Mouse (Mus musculus) stomach, embryonic 16.5 days (tissue): ENCODE results near the gene Ky. TPM values are rescaled to one million over a fixed set of nuclear protein-coding genes. Genes with fewer than 3 reads are reported as not detected.

Source experiments
- ATAC-seq: fragments of 200-750 bp; cut with Nextera tagmentation; 2 replicates; pipeline ENCODE4 v1.8.0; 2017; ENCODE audit warnings: moderate number of reproducible peaks, moderate TSS enrichment; ENCODE audit not compliant: insufficient read depth, low FRiP score
- H3K27ac ChIP-seq: fragments of 300-500 bp; sonication (generic); 2 replicates; pipeline ENCODE4 v1.5.1; 2014; ENCODE audit warnings: low read length
- H3K27me3 ChIP-seq: fragments of 300-500 bp; sonication (generic); 2 replicates; pipeline ENCODE4 v1.6.1; 2014; ENCODE audit warnings: low read length, control low read depth, mixed read lengths; ENCODE audit not compliant: control insufficient read depth, insufficient read depth
- H3K36me3 ChIP-seq: fragments of 300-500 bp; sonication (generic); 2 replicates; pipeline ENCODE4 v1.6.1; 2014; ENCODE audit warnings: low read length; ENCODE audit not compliant: control insufficient read depth, insufficient read depth
- H3K4me1 ChIP-seq: fragments of 300-500 bp; sonication (generic); 2 replicates; pipeline ENCODE4 v1.6.1; 2014; ENCODE audit warnings: low read length, control low read depth, mixed read lengths; ENCODE audit not compliant: control insufficient read depth, insufficient read depth
- H3K4me2 ChIP-seq: fragments of 300-500 bp; sonication (generic); 2 replicates; pipeline ENCODE4 v1.6.1; 2014; ENCODE audit warnings: low read depth, low read length, mixed read lengths
- H3K4me3 ChIP-seq: fragments of 300-500 bp; sonication (generic); replicated peaks from 2 replicates; pipeline ENCODE4 v1.5.1; 2014; ENCODE audit warnings: mild to moderate bottlenecking, low read length
- H3K9ac ChIP-seq: fragments of 300-500 bp; sonication (generic); 2 replicates; pipeline ENCODE4 v1.6.1; 2014; ENCODE audit warnings: low read length
- H3K9me3 ChIP-seq: fragments of 300-500 bp; sonication (generic); replicated peaks from 2 replicates; pipeline ENCODE4 v1.6.1; 2016; ENCODE audit warnings: low read length, control low read depth; ENCODE audit not compliant: control insufficient read depth
- whole genome bisulfite sequencing: fragments of 180-500 bp; shearing (Covaris S2); extraction: QIAGEN DNeasy Blood & Tissue Kit; methylation state at CpG from one replicate; pipeline ENCODE4 v1.1.7; 2014; 5-methylcytosine and 5-hydroxymethylcytosine counted together
- polyA plus RNA-seq: library from polyadenylated mRNA; unstranded; fragments of >200 nt; fragmentation: Nextera tagmentation; extraction: Ambion mirVana; gene quantifications from 2 replicates; pipeline ENCODE4 v1.2.1, GENCODE M21; 2015

Ky gene
- polyA plus RNA-seq, 1 experiment from 2014 or later: 0.54 TPM

DNA sequence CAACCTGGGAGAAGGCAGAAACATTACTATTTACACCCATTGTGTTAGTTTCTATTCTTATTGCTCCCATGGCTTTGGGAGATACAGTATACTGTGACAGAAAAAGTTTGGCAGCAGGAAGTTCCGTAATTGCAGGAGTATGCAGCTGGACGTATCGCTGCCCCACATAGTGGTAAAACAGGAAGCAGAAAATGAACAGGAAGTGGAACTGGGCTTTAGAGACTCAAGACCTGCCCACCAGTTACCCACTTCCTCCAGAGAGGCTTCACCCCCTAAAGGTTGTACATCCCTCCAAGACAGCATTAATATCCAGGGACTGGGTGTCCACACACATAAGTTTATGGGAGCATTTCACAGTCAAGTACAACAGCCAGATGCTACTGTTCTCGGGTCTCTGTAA, 15.8 kb downstream of the Ky start:
- Histone ChIP-seq H3K9ac (no peak overlapping the region), H3K4me2 (no peak overlapping the region), H3K4me3 (no peak overlapping the region), H3K27ac (no peak overlapping the region), H3K4me1 (no peaks in the 10 kb centered on the region), H3K36me3 (no peaks in the 10 kb centered on the region), H3K9me3 (no peaks in the 10 kb centered on the region; the same call in 1 of the 2 replicates), H3K27me3 (no peaks in the 10 kb centered on the region)
- WGBS: 72% methylated on average over 4 of the region's 4 CpGs
- ATAC-seq: no peak

DNA sequence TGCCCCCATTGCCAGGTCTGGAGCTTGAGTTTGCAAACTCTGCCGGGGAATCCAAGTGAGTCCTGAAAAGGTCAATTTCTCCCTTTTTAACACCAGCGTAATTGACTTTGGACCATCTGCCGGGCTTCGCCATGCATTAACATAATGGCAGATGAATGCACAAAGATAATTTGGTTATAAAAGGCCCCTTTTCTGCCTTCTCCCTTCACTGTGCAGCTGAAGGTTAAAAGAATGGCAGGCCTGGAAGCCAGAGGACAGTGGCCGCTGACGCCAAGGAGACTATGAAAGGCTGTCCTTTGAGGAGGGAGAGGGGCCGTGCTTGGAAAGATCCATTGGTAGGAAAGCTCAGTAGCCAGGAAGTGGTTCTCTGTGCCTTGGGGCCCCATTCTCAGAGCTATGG, 22.6 kb downstream of the Ky start:
- H3K36me3 ChIP-seq: no peaks in the 10 kb centered on the region
- WGBS: 87% methylated on average over 7 of the region's 7 CpGs
- H3K9me3 ChIP-seq: no peaks in the 10 kb centered on the region
- no peak overlapping the region for H3K4me2 ChIP-seq
- H3K4me1 ChIP-seq: no peaks in the 10 kb centered on the region
- H3K27me3 ChIP-seq: no peaks in the 10 kb centered on the region
- no peak overlapping the region for H3K4me3 ChIP-seq
- no peak overlapping the region for H3K27ac ChIP-seq
- ATAC-seq: no peak
- no peak overlapping the region for H3K9ac ChIP-seq

DNA sequence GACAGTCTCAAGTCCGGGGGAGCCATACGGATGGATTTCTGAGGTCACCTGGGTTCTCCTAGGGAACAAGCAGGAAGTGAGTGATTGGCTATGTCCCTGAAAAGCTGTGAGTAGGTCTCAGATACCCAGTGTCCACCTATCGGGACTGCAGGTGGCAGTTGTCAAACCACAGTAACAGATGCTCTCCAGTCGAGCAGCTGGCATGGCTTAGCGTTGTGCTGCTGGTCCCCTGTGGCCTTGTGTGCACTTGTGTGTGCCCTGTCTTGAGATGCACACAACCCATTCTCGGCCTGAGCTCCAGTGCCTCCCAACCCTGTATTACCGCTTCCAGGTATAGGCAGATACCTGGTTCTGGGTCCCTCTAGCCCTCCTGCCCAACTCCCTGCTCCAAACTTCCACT, 23.0 kb downstream of the Ky start:
- 81% methylated on average over 7 of the region's 7 CpGs for WGBS
- H3K4me2 ChIP-seq: no peak overlapping the region
- H3K4me1 ChIP-seq: no peaks in the 10 kb centered on the region
- no peaks in the 10 kb centered on the region for H3K36me3 ChIP-seq
- no peaks in the 10 kb centered on the region for H3K9me3 ChIP-seq
- no peaks in the 10 kb centered on the region for H3K27me3 ChIP-seq
- H3K27ac ChIP-seq: no peak overlapping the region
- ATAC-seq: no peak
- no peak overlapping the region for H3K9ac ChIP-seq
- H3K4me3 ChIP-seq: no peak overlapping the region

DNA sequence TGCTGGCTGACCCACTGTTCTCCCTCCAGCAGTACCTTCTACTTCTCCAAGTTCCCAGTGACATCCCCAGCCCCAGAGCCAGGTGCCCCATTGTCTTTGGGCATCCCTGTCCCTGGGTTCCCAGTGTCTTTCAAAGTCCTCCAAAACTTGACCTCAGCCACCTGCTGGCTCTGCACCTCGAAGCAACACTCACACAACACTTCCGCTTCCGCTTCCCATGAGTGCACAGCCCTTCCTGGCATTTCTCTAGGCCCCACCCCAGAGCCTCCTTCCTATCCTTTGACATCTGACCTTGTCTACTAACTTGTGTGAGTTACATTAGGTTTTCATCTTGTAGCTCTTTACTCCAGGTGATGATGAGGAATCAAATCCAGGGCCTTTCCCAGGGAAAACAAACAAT, 23.5 kb downstream of the Ky start:
- no peak overlapping the region for H3K4me2 ChIP-seq
- H3K36me3 ChIP-seq: no peaks in the 10 kb centered on the region
- no peak overlapping the region for H3K4me3 ChIP-seq
- H3K9me3 ChIP-seq: no peaks in the 10 kb centered on the region
- no peak overlapping the region for H3K9ac ChIP-seq
- H3K27me3 ChIP-seq: no peaks in the 10 kb centered on the region
- WGBS: 71% methylated on average over 3 of the region's 3 CpGs
- ATAC-seq: no peak
- H3K27ac ChIP-seq: no peak overlapping the region
- no peaks in the 10 kb centered on the region for H3K4me1 ChIP-seq

DNA sequence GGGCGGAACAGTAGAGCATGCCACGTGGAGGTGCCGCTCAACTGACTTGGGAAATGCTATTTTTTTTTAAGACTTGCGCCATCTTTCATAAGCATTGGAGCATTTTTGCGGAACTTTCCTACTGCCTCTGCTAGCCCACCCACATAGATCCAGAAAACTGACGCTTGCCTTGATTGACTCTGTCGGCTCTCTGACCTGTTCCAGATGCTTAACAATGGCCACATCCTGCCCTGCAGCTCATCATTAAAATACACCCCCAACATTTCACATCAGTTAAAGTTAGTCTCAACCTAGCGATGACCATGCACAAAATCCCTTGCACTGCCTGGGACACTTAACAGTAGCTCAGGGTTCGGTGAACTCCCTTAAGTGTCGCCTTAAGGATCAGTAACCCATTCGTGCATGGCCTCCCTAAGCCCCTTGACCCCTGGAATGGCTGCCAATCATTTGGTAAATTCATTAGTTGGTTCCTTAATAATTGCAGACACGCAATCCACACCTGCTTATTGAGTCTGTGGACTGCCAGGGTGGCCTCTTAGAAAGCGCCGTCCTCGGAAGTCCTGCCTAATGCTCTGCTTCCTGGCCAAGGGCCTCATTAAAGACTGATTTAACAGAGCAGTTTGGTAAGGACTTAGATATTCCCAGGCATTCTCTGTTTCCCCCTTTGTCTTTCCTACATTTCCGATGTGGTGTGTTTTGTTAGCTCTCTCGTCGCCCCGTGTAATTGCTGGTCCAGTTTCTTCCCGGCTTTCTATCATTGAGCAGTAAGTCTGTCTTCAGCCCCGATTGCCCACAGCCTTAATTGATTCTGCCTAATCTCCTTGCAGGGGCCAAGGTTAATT, 25.7 kb downstream of the Ky start:
- H3K4me1 ChIP-seq: no peaks in the 10 kb centered on the region
- H3K27me3 ChIP-seq: no peaks in the 10 kb centered on the region
- H3K4me3 ChIP-seq: no peak overlapping the region
- no peak overlapping the region for H3K4me2 ChIP-seq
- H3K9me3 ChIP-seq: no peaks in the 10 kb centered on the region
- no peak overlapping the region for H3K9ac ChIP-seq
- ATAC-seq: no peak
- no peaks in the 10 kb centered on the region for H3K36me3 ChIP-seq
- H3K27ac ChIP-seq: no peak overlapping the region
- 70% methylated on average over 21 of the region's 21 CpGs for WGBS

DNA sequence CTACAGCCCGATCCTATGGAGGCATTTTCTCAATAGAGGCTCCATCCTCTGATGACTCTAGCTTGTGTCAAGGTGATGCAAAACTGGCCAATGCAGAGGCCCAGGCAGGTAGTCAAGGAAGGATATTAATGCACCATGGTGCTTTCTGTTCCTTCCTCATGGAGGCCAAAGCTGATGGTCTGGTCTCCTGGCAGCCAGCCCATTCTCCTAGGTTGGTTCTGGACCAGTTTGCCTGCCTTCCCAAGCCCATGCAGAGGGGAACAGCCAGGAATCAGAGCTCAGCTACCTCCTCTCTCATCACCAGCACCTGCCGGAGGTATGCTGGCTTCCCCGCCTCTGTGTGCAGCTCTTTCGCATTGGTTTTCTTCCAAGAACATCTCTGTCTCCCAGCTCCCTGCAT, 31.4 kb downstream of the Ky start:
- no peak overlapping the region for H3K27ac ChIP-seq
- no peak overlapping the region for H3K4me2 ChIP-seq
- no peaks in the 10 kb centered on the region for H3K9me3 ChIP-seq
- no peak overlapping the region for H3K9ac ChIP-seq
- H3K27me3 ChIP-seq: no peaks in the 10 kb centered on the region
- H3K36me3 ChIP-seq: no peaks in the 10 kb centered on the region
- no peak overlapping the region for H3K4me3 ChIP-seq
- H3K4me1 ChIP-seq: no peaks in the 10 kb centered on the region
- no peak for ATAC-seq
- WGBS: 92% methylated on average over 4 of the region's 4 CpGs

DNA sequence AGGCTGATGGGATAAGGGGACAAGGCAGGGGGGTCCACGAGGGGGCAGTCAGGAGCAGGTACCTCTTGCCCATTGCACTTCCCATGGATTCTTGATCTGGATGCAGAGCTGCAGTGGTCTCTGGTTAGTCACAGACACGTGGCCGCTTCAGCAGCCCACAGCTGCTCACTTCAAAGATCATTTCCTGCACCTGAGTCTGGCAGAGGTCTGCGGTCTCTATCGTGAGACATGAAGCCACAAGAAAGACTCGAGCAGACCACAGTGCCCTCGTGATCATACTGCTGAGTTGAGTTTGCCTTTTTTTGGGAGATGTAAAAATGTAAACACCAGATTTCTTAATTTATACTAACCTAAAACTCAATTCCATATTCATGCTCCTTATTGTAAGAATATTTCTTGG, 34.1 kb downstream of the Ky start:
- Histone ChIP-seq H3K9ac (no peak overlapping the region), H3K4me2 (no peak overlapping the region), H3K27ac (no peak overlapping the region), H3K4me1 (no peaks in the 10 kb centered on the region), H3K27me3 (no peaks in the 10 kb centered on the region), H3K36me3 (no peaks in the 10 kb centered on the region), H3K4me3 (no peak overlapping the region), H3K9me3 (no peaks in the 10 kb centered on the region)
- ATAC-seq: no peak
- WGBS: 51% methylated on average over 7 of the region's 7 CpGs

DNA sequence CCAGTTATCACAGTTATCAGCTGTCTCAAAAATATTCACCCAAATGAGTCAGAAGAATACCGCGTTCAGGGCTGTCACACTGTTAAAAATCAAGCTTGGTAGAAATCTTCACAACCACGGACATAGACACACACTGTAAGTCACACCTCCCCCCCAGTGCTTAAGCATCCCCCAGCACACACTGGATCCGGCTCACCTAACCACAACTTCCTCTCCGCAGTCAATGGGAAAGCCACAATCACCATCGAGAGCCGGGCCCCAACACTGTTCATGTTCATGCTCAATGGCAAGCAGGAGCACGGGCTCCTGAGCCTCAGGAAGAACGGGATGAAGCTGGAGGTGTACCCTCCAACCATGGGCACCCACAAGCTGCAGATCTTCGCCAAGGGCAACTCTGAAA, 36.1 kb downstream of the Ky start:
- H3K27me3 ChIP-seq: no peaks in the 10 kb centered on the region
- 80% methylated on average over 10 of the region's 10 CpGs for WGBS
- no peak overlapping the region for H3K4me2 ChIP-seq
- no peak for ATAC-seq
- H3K36me3 ChIP-seq: no peaks in the 10 kb centered on the region
- H3K4me3 ChIP-seq: no peak overlapping the region
- H3K27ac ChIP-seq: no peak overlapping the region
- no peaks in the 10 kb centered on the region for H3K9me3 ChIP-seq
- no peak overlapping the region for H3K9ac ChIP-seq
- H3K4me1 ChIP-seq: no peaks in the 10 kb centered on the region

DNA sequence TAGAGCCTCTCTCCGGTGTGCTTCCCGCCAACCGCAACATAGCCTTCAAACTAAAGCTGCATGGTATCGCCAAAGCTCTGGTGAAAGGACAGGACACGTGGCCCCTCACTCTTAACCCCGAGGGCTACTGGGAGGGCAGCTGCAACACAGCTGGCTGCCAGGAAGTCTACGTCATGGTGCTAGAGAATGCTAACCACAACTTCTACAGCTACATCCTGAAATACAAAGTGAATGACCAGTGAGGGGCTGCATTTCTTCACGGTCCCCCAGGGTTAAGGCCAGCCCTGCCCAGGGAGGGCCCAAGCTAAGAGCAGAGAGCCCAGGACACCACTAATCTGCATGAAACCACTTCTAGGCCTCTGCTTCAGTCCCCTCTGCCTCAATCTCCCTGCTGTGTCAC, 37.0 kb downstream of the Ky start:
- no peak overlapping the region for H3K9ac ChIP-seq
- H3K4me1 ChIP-seq: no peaks in the 10 kb centered on the region
- H3K27me3 ChIP-seq: no peaks in the 10 kb centered on the region
- H3K27ac ChIP-seq: no peak overlapping the region
- no peaks in the 10 kb centered on the region for H3K36me3 ChIP-seq
- H3K4me2 ChIP-seq: no peak overlapping the region
- no peak overlapping the region for H3K4me3 ChIP-seq
- no peaks in the 10 kb centered on the region for H3K9me3 ChIP-seq
- ATAC-seq: no peak
- 65% methylated on average over 8 of the region's 8 CpGs for WGBS
